9 mouse cellular contexts compared by ENCODE assay signal in the genomic region with DNA sequence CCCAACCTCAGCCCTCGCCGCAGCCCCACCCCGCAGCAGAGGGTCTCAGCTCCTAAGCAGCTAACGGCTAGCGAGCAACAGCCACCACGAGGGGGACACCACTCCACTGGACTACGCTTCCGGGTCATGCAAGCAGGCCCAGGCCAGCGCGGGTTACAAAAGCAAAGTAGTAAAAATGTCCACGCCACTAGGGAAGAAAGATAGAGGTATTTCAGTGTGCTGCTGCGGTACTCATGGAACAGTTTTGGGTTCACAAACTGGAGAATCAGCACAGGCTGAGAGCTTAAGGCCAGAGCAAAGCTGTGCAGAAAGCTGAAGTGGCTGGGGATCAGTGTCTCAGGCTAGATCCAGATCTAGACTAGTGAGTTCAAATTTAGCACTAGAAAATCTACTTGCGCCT. TPM values are rescaled to one million over a fixed set of nuclear protein-coding genes. Genes with fewer than 3 reads are reported as not detected.
DNase-seq lines count a peak whose midpoint lies in the region; ATAC-seq and TF ChIP-seq lines count a peak whose summit lies in the region.
"Had no signal": no experiment of that assay in that cellular context is flagged by ENCODE, and none has a peak within 500 bp of the region (broad histone marks: within the 10 kb centered on the region; RNA-seq: fewer than 3 reads in every experiment).

No protein-coding gene starts in this region.

- no peak overlapping the region for H3K9ac ChIP-seq in lung, postnatal 0 days (replicated peaks; ENCODE audit: low read depth)
- no peak overlapping the region for H3K9ac ChIP-seq in liver, postnatal 0 days (replicated peaks)

- H3K9me3 ChIP-seq in lung, postnatal 0 days (ENCODE audit: low read length), result no peaks in the 10 kb centered on the region
- H3K9me3 ChIP-seq in hindbrain, embryonic 10.5 days, result no peaks in the 10 kb centered on the region
- H3K9me3 ChIP-seq in liver, postnatal 0 days (ENCODE audit: low read length), result no peaks in the 10 kb centered on the region

- no peaks in the 10 kb centered on the region for H3K36me3 ChIP-seq in lung, postnatal 0 days (ENCODE audit: insufficient read depth, low read length)
- H3K36me3 ChIP-seq in hindbrain, embryonic 10.5 days, result no peaks in the 10 kb centered on the region
- no peaks in the 10 kb centered on the region for H3K36me3 ChIP-seq in liver, postnatal 0 days (replicated peaks; ENCODE audit: insufficient read depth, low read length)

- DNase-seq in lung, postnatal 0 days (ENCODE audit: low spot score), result no peak
- no peak for DNase-seq in lung, adult 18-20 months
- peak; percentile 78 for DNase-seq in hindbrain, embryonic 10.5 days (ENCODE audit: low spot score)
- DNase-seq in liver, postnatal 0 days, result no peak
- no peak for DNase-seq in urinary bladder, postnatal 10 days (ENCODE audit: low spot score)
- no peak for DNase-seq in layer of hippocampus, postnatal 36 days
- DNase-seq: heart, adult 11 months; thymus, postnatal 14 days had no signal

- no peak for TF ChIP-seq EP300 in lung, postnatal 0 days (IDR thresholded peaks at IDR 0.05)
- no peak for TF ChIP-seq EP300 in liver, postnatal 0 days (IDR thresholded peaks at IDR 0.05; ENCODE audit: low read depth)

- peak overlapping the region; percentile 37 for H3K4me3 ChIP-seq in lung, postnatal 0 days (ENCODE audit: low read depth, low read length)
- H3K4me3 ChIP-seq in hindbrain, embryonic 10.5 days, result peak overlapping the region; percentile 52
- H3K4me3 ChIP-seq in liver, postnatal 0 days (ENCODE audit: low read depth, low read length), result peak overlapping the region; percentile 15; the same call in 1 of the 2 replicates

- H3K4me1 ChIP-seq in lung, postnatal 0 days (ENCODE audit: insufficient read depth, low read depth, low read length), result 0 out of 2 replicates have a peak, but pooled peaks cover 6% of the 10 kb centered on the region
- peaks cover 46% of the 10 kb centered on the region for H3K4me1 ChIP-seq in hindbrain, embryonic 10.5 days (replicated peaks)
- H3K4me1 ChIP-seq in liver, postnatal 0 days (ENCODE audit: insufficient read depth), result peaks cover 14% of the 10 kb centered on the region

- H3K27me3 ChIP-seq in lung, postnatal 0 days (replicated peaks; ENCODE audit: insufficient read depth, low read length), result peaks cover 91% of the 10 kb centered on the region
- H3K27me3 ChIP-seq in hindbrain, embryonic 10.5 days (ENCODE audit: insufficient read depth, poor library complexity, severe bottlenecking), result peaks cover 100% of the 10 kb centered on the region
- H3K27me3 ChIP-seq in liver, postnatal 0 days (ENCODE audit: insufficient read depth, low read length), result peaks cover 97% of the 10 kb centered on the region

- 0 out of 2 replicates have a peak, but pooled peaks have one; percentile 20 for TF ChIP-seq CTCF in lung, postnatal 0 days (IDR thresholded peaks at IDR 0.05)
- no peak for TF ChIP-seq CTCF in liver, postnatal 0 days (IDR thresholded peaks at IDR 0.05; ENCODE audit: low read depth)

- no peak for ATAC-seq in lung, postnatal 0 days
- no peak for ATAC-seq in liver, postnatal 0 days
- ATAC-seq in megakaryocyte progenitor cell, adult 5-6 weeks (replicated peaks; ENCODE audit: poor library complexity), result no peak

- 4% methylated on average over 13 of the region's 13 CpGs for WGBS in lung, postnatal 0 days
- under 1% methylated on average over 13 of the region's 13 CpGs for WGBS in hindbrain, embryonic 10.5 days
- WGBS in liver, postnatal 0 days (ENCODE audit: insufficient replicate concordance), result 7% methylated on average over 13 of the region's 13 CpGs

- peak overlapping the region; percentile 60 for H3K4me2 ChIP-seq in lung, postnatal 0 days (replicated peaks; ENCODE audit: low read depth, low read length)
- H3K4me2 ChIP-seq in liver, postnatal 0 days (ENCODE audit: low read depth, low read length), result peak overlapping the region; percentile 40

- no peak overlapping the region for H3K27ac ChIP-seq in lung, postnatal 0 days (ENCODE audit: low read length)
- peak overlapping the region; percentile 73; the same call in 1 of the 2 replicates for H3K27ac ChIP-seq in hindbrain, embryonic 10.5 days
- H3K27ac ChIP-seq in liver, postnatal 0 days (ENCODE audit: low read depth), result no peak overlapping the region

RNA-seq across cellular contexts. Expression of gene Vax1, which starts 3.0 kb away (rescaled TPM):
- not detected in 2 replicates for polyA plus RNA-seq in lung, postnatal 0 days (2015; fragmentation: Nextera tagmentation; extraction: Ambion mirVana)
- polyA plus RNA-seq in hindbrain, embryonic 10.5 days (2016; fragmentation: Nextera tagmentation; extraction: Ambion mirVana), result 0.25 TPM in 1 of 2 replicates, not detected in the other
- not detected in 2 replicates for polyA plus RNA-seq in liver, postnatal 0 days (2015; fragmentation: Nextera tagmentation; extraction: Ambion mirVana)
- total RNA-seq in layer of hippocampus, postnatal 36 days (2021), result 1 to 10 TPM; 1.1 to 2.1 TPM
- total RNA-seq in megakaryocyte progenitor cell, adult 5-6 weeks (2015), result not detected in 2 replicates
- total RNA-seq in megakaryocyte progenitor cell, adult 5-6 weeks (2017), result not detected in 2 replicates

RNA-seq across cellular contexts. Expression of gene Kcnk18, which starts 52.1 kb away (rescaled TPM):
- polyA plus RNA-seq in lung, postnatal 0 days (2015; fragmentation: Nextera tagmentation; extraction: Ambion mirVana), result not detected in 2 replicates
- polyA plus RNA-seq in hindbrain, embryonic 10.5 days (2016; fragmentation: Nextera tagmentation; extraction: Ambion mirVana), result not detected in 2 replicates
- not detected in 2 replicates for polyA plus RNA-seq in liver, postnatal 0 days (2015; fragmentation: Nextera tagmentation; extraction: Ambion mirVana)
- total RNA-seq in layer of hippocampus, postnatal 36 days (2021), result not detected
- total RNA-seq in megakaryocyte progenitor cell, adult 5-6 weeks (2015), result not detected in 2 replicates
- total RNA-seq in megakaryocyte progenitor cell, adult 5-6 weeks (2017), result not detected in 2 replicates
